Mouse (Mus musculus): Measurements from ENCODE around the gene Mgme1. TPM values are rescaled to one million over a fixed set of nuclear protein-coding genes. Genes with fewer than 3 reads are reported as not detected.

Gene Mgme1
- 1 to 10 TPM; 6.1 to 7.1 TPM for total RNA-seq (2021)

DNA sequence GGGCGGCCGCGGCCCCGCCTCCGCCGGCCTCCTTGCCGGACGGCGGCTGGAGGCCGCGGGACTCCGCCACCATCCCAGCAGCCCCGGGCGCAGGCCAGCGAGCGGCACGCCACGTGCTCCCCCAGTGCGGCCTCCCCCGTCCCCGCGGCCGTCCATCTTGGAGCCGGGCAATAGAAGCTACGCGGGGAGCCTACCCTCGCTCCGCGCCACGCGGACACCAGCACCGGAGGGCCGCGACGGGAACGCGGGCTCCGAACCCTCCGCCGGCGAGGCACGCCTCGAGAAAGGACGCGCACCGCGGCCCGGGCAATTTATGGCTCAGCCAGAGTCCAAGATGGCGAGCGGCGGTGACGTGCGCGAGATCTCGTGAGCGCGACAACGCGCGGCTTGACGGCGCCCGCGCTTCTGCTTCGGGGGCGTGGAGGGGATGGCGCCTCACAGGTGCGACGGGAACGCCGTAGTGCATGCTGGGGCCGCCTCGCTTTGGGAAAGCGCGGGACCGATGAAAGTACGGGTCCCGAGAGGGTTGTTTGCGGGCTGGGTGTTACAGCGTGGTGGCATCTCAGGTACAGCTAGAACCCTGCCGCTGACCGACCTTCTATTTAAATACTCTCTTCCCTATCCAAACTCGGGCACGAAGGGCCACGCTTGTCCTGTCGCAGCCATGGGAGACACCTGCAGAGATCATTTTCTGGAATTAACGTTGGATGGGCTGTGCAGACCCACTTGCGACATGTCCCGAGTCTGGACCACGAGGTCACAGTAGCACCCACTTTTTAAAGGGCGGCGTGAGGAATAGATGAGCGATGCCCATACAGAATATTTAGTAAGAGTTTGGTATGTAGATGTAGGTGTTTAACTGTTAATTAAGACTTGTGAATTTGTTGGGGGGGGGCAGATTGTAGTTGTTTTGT lies at the start of gene Mgme1, which contains the start of gene Snx5:
Gene Mgme1 (plus strand): TSS at position 157 of the 914 bp plus-strand sequence.
Gene Snx5 (minus strand): TSS at position 400 of the 914 bp plus-strand sequence.
- DNase-seq: peak; percentile 95 to 96

GRCm38 (mm10) chr2:144224351-144224750 lies 46.1 kb upstream of the Mgme1 start:
- DNase-seq: no peak

GRCm38 (mm10) chr2:144226906-144227586 lies 43.4 kb upstream of the Mgme1 start:
- DNase-seq: no peak

DNA sequence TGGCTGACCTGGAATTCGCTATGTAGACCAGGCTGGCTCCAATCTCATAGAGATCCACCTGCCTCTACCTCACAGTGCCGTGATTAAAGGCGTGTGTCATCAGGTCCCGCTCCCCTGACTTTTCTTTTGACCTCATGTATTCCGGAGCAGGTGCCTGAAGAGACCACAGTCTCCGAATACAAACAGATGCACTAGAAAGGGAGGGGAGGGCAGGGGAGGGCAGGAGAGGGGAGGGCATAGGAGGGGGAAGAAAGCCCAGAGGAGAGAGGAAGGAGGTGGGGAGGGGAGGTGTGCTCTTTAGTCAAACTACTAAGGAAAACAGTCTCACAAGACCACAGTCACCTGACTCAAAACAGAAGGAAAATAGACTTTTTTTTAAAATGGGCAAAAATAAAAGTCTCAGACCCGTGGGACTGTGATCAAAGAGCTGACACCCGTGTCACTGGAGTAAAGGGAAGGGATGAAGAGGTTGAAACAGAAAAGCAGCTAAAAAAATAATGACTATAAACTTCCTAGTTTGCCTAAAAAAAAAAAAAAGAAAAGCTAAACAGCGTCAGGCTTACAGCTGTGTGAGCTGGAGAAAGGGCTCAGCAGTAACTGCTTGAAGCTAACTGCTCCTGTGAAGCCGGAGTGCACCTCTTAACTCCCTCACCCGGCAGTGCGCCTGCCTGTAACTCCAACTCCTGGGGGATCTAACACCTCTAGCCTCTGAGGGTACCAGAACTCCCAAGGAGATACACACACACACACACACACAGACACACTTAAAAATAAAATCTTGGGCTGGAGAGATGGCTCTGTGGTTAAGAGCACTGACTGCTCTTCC lies 41.7 kb upstream of the Mgme1 start:
- no peak for DNase-seq

GRCm38 (mm10) chr2:144229647-144230046 lies 40.8 kb upstream of the Mgme1 start:
- no peak for DNase-seq

- DNase-seq: no peak
Observed at GRCm38 (mm10) chr2:144230498-144230897, 40.0 kb upstream of the Mgme1 start.

DNA sequence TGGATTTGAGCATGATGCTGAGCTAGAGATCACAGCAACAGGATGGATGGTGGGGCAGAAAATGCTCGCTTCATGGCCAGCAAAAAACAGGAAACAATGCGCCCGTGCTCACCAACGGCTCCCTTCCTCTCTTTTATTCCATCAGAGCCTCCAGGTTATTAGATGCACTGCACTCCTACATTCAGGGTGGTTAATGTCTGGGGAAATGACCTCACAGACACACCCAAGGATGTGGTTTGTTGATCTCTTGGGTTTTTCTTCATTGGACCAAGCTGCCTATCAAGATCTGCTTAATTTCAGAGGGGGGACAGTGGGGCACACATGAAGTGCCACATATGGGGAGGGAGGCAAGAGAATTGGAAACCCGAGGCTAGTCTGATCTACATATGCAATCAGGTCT lies 39.3 kb upstream of the Mgme1 start:
- no peak for DNase-seq

DNA sequence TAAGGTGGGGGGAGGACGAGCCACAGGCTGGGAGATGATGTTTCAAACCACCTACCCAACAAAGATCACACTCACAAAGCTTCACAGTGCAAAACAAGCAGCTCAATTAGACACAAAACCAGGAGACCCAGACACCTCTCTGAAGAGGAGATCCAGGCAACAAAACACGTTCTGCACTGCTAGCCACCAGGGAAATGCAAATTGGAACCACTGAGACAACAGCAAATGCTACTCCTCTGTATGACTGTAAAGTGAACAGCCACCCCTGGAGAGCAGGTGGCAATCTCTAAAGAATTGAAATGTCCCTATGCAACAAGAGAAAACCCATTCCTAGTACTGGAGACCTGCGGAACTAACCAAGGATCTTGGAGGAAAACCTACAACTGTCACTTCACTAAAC lies 36.9 kb upstream of the Mgme1 start:
- DNase-seq: no peak

- DNase-seq: no peak
Observed at GRCm38 (mm10) chr2:144235776-144236175, 34.7 kb upstream of the Mgme1 start.

GRCm38 (mm10) chr2:144236791-144237584 lies 33.5 kb upstream of the Mgme1 start:
- DNase-seq: no peak

- no peak for DNase-seq
Observed at GRCm38 (mm10) chr2:144238341-144238740, 32.1 kb upstream of the Mgme1 start.

GRCm38 (mm10) chr2:144239318-144239717 lies 31.1 kb upstream of the Mgme1 start:
- no peak for DNase-seq

DNA sequence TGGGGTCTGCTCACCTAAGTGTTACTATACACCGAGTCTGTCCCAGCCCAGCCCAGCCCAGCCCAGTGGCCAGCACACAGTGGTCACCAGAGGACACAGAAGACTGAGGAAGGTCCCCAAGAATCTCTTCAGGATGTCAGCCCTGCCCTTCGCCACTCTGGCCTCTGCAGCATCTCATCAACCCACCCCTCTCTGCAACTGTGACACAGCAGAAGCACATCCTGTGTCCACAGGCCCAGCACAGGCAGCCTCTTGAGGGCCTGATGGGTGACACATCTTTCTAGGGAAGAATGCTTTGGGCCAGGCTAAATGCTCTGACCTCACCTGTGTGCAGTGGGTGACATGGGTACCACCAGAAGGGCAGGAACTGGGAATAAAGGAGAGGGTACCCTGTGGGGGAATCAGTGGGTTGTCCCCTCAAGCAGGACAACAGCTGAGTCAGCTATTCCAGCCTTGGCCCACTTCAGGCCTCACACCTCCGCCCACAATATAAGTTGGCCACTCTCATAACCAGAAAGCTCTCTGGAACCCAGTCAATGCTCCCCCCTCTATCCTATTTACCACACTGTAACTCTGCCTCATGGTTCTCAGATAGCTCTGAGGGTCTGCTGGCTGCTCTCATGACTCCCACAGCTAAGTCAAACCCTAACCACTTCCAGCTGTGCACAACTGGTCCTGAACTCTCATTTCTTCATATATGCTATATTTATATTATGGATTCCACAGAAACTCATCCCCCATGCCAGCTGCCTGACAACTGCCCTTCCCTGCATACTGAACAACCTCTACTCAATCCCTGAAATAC lies 30.2 kb upstream of the Mgme1 start:
- no peak for DNase-seq

GRCm38 (mm10) chr2:144245464-144245863 lies 25.0 kb upstream of the Mgme1 start:
- DNase-seq: peak in 1 of 2 experiments; percentile 16

DNA sequence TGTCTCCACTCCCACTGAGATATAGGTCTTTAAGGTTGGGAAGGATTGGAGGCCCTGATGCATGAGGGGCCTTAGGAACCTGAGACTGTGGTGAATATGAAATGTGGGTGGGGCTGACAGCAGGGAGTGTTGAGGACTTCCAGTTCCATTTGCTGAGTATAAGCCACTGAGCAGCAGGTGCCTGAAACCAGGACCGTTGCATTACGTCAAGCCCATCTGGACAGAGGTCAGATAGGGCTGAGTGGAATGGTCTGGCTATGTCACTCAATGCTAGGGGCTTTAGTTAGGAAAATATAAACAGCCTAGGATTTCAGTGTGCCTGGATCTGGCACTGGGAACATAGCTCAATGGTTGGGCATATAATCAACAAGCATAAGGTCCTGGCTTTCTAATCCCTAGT lies 24.2 kb upstream of the Mgme1 start:
- DNase-seq: no peak

GRCm38 (mm10) chr2:144247337-144247978 lies 23.0 kb upstream of the Mgme1 start:
- no peak for DNase-seq

GRCm38 (mm10) chr2:144248613-144249376 lies 21.7 kb upstream of the Mgme1 start:
- DNase-seq: no peak

DNA sequence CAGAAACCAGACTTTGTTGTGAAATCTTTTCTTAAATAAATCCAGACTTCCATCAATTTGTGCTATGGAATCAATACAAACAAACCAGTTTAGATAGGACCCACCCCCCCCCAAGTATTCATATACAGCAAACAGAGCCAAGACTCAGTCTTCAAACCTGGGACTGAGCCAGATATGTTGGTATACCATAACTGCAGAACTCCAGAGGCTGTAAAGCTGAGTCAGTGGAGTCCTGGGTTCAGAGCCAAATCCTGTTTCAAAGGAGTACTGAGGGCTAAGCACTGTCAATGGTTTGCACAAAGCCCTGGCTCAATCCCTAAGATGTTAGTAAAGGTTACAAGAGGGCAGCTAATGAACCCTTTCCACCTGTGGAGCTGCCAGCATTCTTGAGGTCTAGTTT lies 20.4 kb upstream of the Mgme1 start:
- no peak for DNase-seq

DNA sequence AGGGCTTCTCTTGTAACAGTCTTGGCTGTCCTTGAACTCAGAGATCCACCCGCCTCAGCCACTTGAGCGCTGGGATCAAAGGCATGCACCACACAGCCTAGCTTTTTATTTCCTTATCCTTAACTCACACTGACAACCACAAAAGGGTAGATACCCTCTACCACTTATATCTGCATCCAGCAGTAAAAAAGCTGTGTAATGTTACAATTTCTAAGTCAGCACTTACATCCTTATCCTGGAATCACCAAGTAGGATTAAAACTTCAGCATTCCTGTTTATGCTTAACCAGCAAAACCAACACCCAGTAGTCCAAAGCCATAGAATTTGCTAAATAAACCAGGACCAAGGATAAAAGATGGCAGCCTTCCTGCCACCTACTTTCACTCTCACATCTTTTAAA lies 7.6 kb upstream of the Mgme1 start:
- DNase-seq: no peak
